Comparison of ENCODE assay signal across 10 mouse cellular contexts in genomic region chr6:127565951-127566732, GRCm38 (mm10). TPM values are rescaled to one million over a fixed set of nuclear protein-coding genes. Genes with fewer than 3 reads are reported as not detected.
DNase-seq lines count a peak whose midpoint lies in the region; ATAC-seq and TF ChIP-seq lines count a peak whose summit lies in the region.
"Had no signal": no experiment of that assay in that cellular context is flagged by ENCODE, and none has a peak within 500 bp of the region (broad histone marks: within the 10 kb centered on the region; RNA-seq: fewer than 3 reads in every experiment).

No protein-coding gene starts in this region.

- H3K4me2 ChIP-seq in liver, postnatal 0 days (ENCODE audit: low read depth, low read length), result no peak overlapping the region
- no peak overlapping the region for H3K4me2 ChIP-seq in liver, embryonic 12.5 days
- no peak overlapping the region for H3K4me2 ChIP-seq in kidney, postnatal 0 days (ENCODE audit: low read length)
- H3K4me2 ChIP-seq: embryonic facial prominence, embryonic 15.5 days had no signal

- no peak overlapping the region for H3K27ac ChIP-seq in liver, postnatal 0 days (ENCODE audit: low read depth)
- H3K27ac ChIP-seq in liver, embryonic 12.5 days, result no peak overlapping the region
- no peak overlapping the region for H3K27ac ChIP-seq in kidney, postnatal 0 days
- no peak overlapping the region for H3K27ac ChIP-seq in left cerebral cortex, adult 2 months
- H3K27ac ChIP-seq: embryonic facial prominence, embryonic 15.5 days had no signal

- DNase-seq in liver, postnatal 0 days, result peak; percentile 33
- peak; percentile 31 for DNase-seq in kidney, postnatal 0 days (ENCODE audit: low spot score)
- peak; percentile 40 for DNase-seq in splenic B cell, adult 2 months (ENCODE audit: low read depth, low spot score)
- no peak for DNase-seq in cerebellum, adult 18-20 months
- no peak for DNase-seq in ovary, postnatal 36 days (ENCODE audit: low spot score)
- DNase-seq in left cerebral cortex, adult 2 months (ENCODE audit: extremely low spot score in 1 of 2, low spot score in 2 of 2), result no peak
- DNase-seq: layer of hippocampus, postnatal 36 days had no signal

- no peak overlapping the region for H3K9ac ChIP-seq in liver, postnatal 0 days (replicated peaks)
- H3K9ac ChIP-seq in liver, embryonic 12.5 days, result no peak overlapping the region
- H3K9ac ChIP-seq in kidney, postnatal 0 days (ENCODE audit: low read depth, low read length), result no peak overlapping the region
- H3K9ac ChIP-seq: embryonic facial prominence, embryonic 15.5 days had no signal

- no peak overlapping the region for H3K4me3 ChIP-seq in liver, postnatal 0 days (ENCODE audit: low read depth, low read length)
- H3K4me3 ChIP-seq in liver, embryonic 12.5 days, result no peak overlapping the region
- no peak overlapping the region for H3K4me3 ChIP-seq in kidney, postnatal 0 days (replicated peaks; ENCODE audit: low read depth, low read length)
- no peak overlapping the region for H3K4me3 ChIP-seq in left cerebral cortex, adult 2 months
- H3K4me3 ChIP-seq: embryonic facial prominence, embryonic 15.5 days had no signal

- 37% methylated on average over 7 of the region's 7 CpGs for WGBS in liver, postnatal 0 days (ENCODE audit: insufficient replicate concordance)
- WGBS in liver, embryonic 12.5 days (ENCODE audit: insufficient replicate concordance), result 58% methylated on average over 6 of the region's 7 CpGs
- 75% methylated on average over 7 of the region's 7 CpGs for WGBS in kidney, postnatal 0 days

- H3K4me1 ChIP-seq in liver, postnatal 0 days (ENCODE audit: insufficient read depth), result peaks cover 3% of the 10 kb centered on the region; the same call in 1 of the 2 replicates
- peaks cover 16% of the 10 kb centered on the region for H3K4me1 ChIP-seq in liver, embryonic 12.5 days
- no peaks in the 10 kb centered on the region for H3K4me1 ChIP-seq in kidney, postnatal 0 days (replicated peaks; ENCODE audit: insufficient read depth, low read length)

- TF ChIP-seq CTCF in liver, postnatal 0 days (IDR thresholded peaks at IDR 0.05; ENCODE audit: low read depth), result no peak
- no peak for TF ChIP-seq CTCF in kidney, postnatal 0 days (IDR thresholded peaks at IDR 0.05; ENCODE audit: low read depth)
- no peak for TF ChIP-seq CTCF in left cerebral cortex, adult 2 months (IDR thresholded peaks at IDR 0.05)

- intact Hi-C loops in left cerebral cortex, adult 2 months (cut with DNase I), result no loop called here

- H3K36me3 ChIP-seq in liver, postnatal 0 days (replicated peaks; ENCODE audit: insufficient read depth, low read length), result no peaks in the 10 kb centered on the region
- H3K36me3 ChIP-seq in liver, embryonic 12.5 days, result no peaks in the 10 kb centered on the region
- no peaks in the 10 kb centered on the region for H3K36me3 ChIP-seq in kidney, postnatal 0 days (ENCODE audit: insufficient read depth, low read length)
- no peaks in the 10 kb centered on the region for H3K36me3 ChIP-seq in splenic B cell, adult 2 months (ENCODE audit: control insufficient read depth, insufficient read depth, low read length, poor library complexity, severe bottlenecking)
- H3K36me3 ChIP-seq: embryonic facial prominence, embryonic 15.5 days had no signal

- 0 out of 2 replicates have a peak, but pooled peaks have one; percentile 12 for ATAC-seq in liver, postnatal 0 days
- ATAC-seq in liver, embryonic 12.5 days, result no peak
- ATAC-seq in common myeloid progenitor, adult 5-6 weeks (replicated peaks; ENCODE audit: low read depth, poor library complexity, severe bottlenecking), result peak; percentile 70
- ATAC-seq in kidney, postnatal 0 days (replicated peaks; ENCODE audit: low FRiP score, low read depth), result no peak

- no peak for TF ChIP-seq EP300 in liver, postnatal 0 days (IDR thresholded peaks at IDR 0.05; ENCODE audit: low read depth)

- H3K9me3 ChIP-seq in liver, postnatal 0 days (ENCODE audit: low read length), result no peaks in the 10 kb centered on the region
- H3K9me3 ChIP-seq in liver, embryonic 12.5 days (replicated peaks), result no peaks in the 10 kb centered on the region
- H3K9me3 ChIP-seq in kidney, postnatal 0 days (replicated peaks; ENCODE audit: low read length), result no peaks in the 10 kb centered on the region
- H3K9me3 ChIP-seq: embryonic facial prominence, embryonic 15.5 days had no signal

- H3K27me3 ChIP-seq in liver, postnatal 0 days (ENCODE audit: insufficient read depth, low read length), result no peaks in the 10 kb centered on the region
- no peaks in the 10 kb centered on the region for H3K27me3 ChIP-seq in liver, embryonic 12.5 days (replicated peaks)
- H3K27me3 ChIP-seq in kidney, postnatal 0 days (ENCODE audit: insufficient read depth, low read length), result no peaks in the 10 kb centered on the region
- H3K27me3 ChIP-seq in splenic B cell, adult 2 months (ENCODE audit: control insufficient read depth, insufficient read depth, low read length, poor library complexity, severe bottlenecking), result no peaks in the 10 kb centered on the region
- H3K27me3 ChIP-seq: embryonic facial prominence, embryonic 15.5 days had no signal

RNA-seq across cellular contexts. Expression of gene Cracr2a, which starts 5.0 kb away (rescaled TPM):
- 0.31 and 0.47 TPM in 2 replicates for polyA plus RNA-seq in liver, postnatal 0 days (2015; fragmentation: Nextera tagmentation; extraction: Ambion mirVana)
- polyA plus RNA-seq in liver, embryonic 12.5 days (2016; fragmentation: Nextera tagmentation; extraction: Ambion mirVana), result 1.3 and 1.7 TPM in 2 replicates
- total RNA-seq in common myeloid progenitor, adult 5-6 weeks (2017), result 6.4 and 11.6 TPM in 2 replicates
- 0.83 and 0.96 TPM in 2 replicates for polyA plus RNA-seq in kidney, postnatal 0 days (2015; fragmentation: Nextera tagmentation; extraction: Ambion mirVana)
- total RNA-seq in left cerebral cortex, adult 2 months (2021), result 1 to 10 TPM; 2.6 to 3.1 TPM

Comparison
In these comparisons a context has a peak if more than half of its experiments do, and no peak if none do; other contexts are left out.
1. ATAC-seq: peak in liver, postnatal 0 days (single experiment) and common myeloid progenitor, adult 5-6 weeks (single experiment); none in liver, embryonic 12.5 days (single experiment) and kidney, postnatal 0 days (single experiment).
2. DNase-seq: peak in liver, postnatal 0 days (single experiment), kidney, postnatal 0 days (single experiment) and splenic B cell, adult 2 months (single experiment); none in cerebellum, adult 18-20 months (0 of 2), ovary, postnatal 36 days (single experiment) and left cerebral cortex, adult 2 months (0 of 2).